In genomic region chrX:60403764-60404667, GRCm38 (mm10) we compare ENCODE assay signal across 8 mouse cellular contexts.
DNase-seq lines count a peak whose midpoint lies in the region; ATAC-seq and TF ChIP-seq lines count a peak whose summit lies in the region.

No protein-coding gene starts in this region.

- no peaks in the 10 kb centered on the region for H3K9me3 ChIP-seq in embryonic facial prominence, embryonic 14.5 days (ENCODE audit: control insufficient read depth, low read length)
- H3K9me3 ChIP-seq in kidney, embryonic 14.5 days (ENCODE audit: control insufficient read depth, low read length): no peaks in the 10 kb centered on the region
- no peaks in the 10 kb centered on the region for H3K9me3 ChIP-seq in liver, embryonic 13.5 days (replicated peaks)
- no peaks in the 10 kb centered on the region for H3K9me3 ChIP-seq in neural tube, embryonic 11.5 days (ENCODE audit: control insufficient read depth, low read length)
- no peaks in the 10 kb centered on the region for H3K9me3 ChIP-seq in stomach, embryonic 16.5 days (replicated peaks; ENCODE audit: control insufficient read depth, low read length)

- TF ChIP-seq CTCF in C2C12 (IDR thresholded peaks at IDR 0.05; ENCODE audit: control insufficient read depth, insufficient read depth, insufficient read length): no peak
- TF ChIP-seq CTCF in bone marrow, adult 2 months (IDR thresholded peaks at IDR 0.05; ENCODE audit: control insufficient read depth, insufficient read depth, low read length): no peak

- peaks cover 8% of the 10 kb centered on the region for H3K79me2 ChIP-seq in C2C12 (ENCODE audit: control insufficient read depth, insufficient read depth)

- peak overlapping the region; percentile 98 for H3ac ChIP-seq in C2C12 (ENCODE audit: control insufficient read depth, insufficient read length, low read depth)

- DNase-seq in embryonic facial prominence, embryonic 14.5 days (ENCODE audit: low spot score): peak; percentile 69
- peak; percentile 56 to 76 for DNase-seq in heart, adult 9 months (ENCODE audit: low spot score in 2 of 2)
- DNase-seq in liver, embryonic 13.5 days: peak; percentile 50
- DNase-seq in neural tube, embryonic 11.5 days (ENCODE audit: low spot score): peak; percentile 75

- no peaks in the 10 kb centered on the region for H3K27me3 ChIP-seq in C2C12 (ENCODE audit: control insufficient read depth, insufficient read depth, insufficient read length)
- H3K27me3 ChIP-seq in embryonic facial prominence, embryonic 14.5 days (replicated peaks; ENCODE audit: control insufficient read depth, insufficient read depth, low read length): no peaks in the 10 kb centered on the region
- H3K27me3 ChIP-seq in kidney, embryonic 14.5 days (ENCODE audit: control insufficient read depth, insufficient read depth, low read length): no peaks in the 10 kb centered on the region
- no peaks in the 10 kb centered on the region for H3K27me3 ChIP-seq in liver, embryonic 13.5 days
- H3K27me3 ChIP-seq in neural tube, embryonic 11.5 days (ENCODE audit: control insufficient read depth, insufficient read depth, low read length): no peaks in the 10 kb centered on the region
- no peaks in the 10 kb centered on the region for H3K27me3 ChIP-seq in stomach, embryonic 16.5 days (ENCODE audit: control insufficient read depth, insufficient read depth, low read length)

- 16% methylated on average over 72 of the region's 126 CpGs for WGBS in bone marrow, adult 2 months
- WGBS in embryonic facial prominence, embryonic 14.5 days: 60% methylated on average over 2 of the region's 126 CpGs
- 20% methylated on average over 62 of the region's 126 CpGs for WGBS in kidney, embryonic 14.5 days
- WGBS in liver, embryonic 13.5 days (ENCODE audit: insufficient replicate concordance): 13% methylated on average over 57 of the region's 126 CpGs
- 9% methylated on average over 43 of the region's 126 CpGs for WGBS in neural tube, embryonic 11.5 days
- WGBS in stomach, embryonic 16.5 days: 23% methylated on average over 55 of the region's 126 CpGs

- H3K4me2 ChIP-seq in embryonic facial prominence, embryonic 14.5 days (ENCODE audit: low read depth, low read length): peak overlapping the region; percentile 69
- H3K4me2 ChIP-seq in kidney, embryonic 14.5 days (replicated peaks; ENCODE audit: low read depth, low read length): peak overlapping the region; percentile 55
- H3K4me2 ChIP-seq in liver, embryonic 13.5 days: peak overlapping the region; percentile 74
- peak overlapping the region; percentile 52 for H3K4me2 ChIP-seq in neural tube, embryonic 11.5 days (ENCODE audit: low read depth)
- H3K4me2 ChIP-seq in stomach, embryonic 16.5 days (ENCODE audit: low read depth, low read length): peak overlapping the region; percentile 65

- peak; percentile 85 for ATAC-seq in embryonic facial prominence, embryonic 14.5 days (ENCODE audit: low read depth)
- peak; percentile 87 for ATAC-seq in kidney, embryonic 14.5 days (ENCODE audit: low FRiP score, low TSS enrichment)
- ATAC-seq in liver, embryonic 13.5 days (ENCODE audit: low read depth): peak; percentile 84
- peak; percentile 77 for ATAC-seq in neural tube, embryonic 11.5 days (ENCODE audit: insufficient read depth, low FRiP score, low TSS enrichment)
- peak; percentile 89 for ATAC-seq in stomach, embryonic 16.5 days (ENCODE audit: insufficient read depth, low FRiP score)

- peak overlapping the region; percentile 37 for H3K4me3 ChIP-seq in C2C12 (ENCODE audit: insufficient read depth, poor library complexity, severe bottlenecking)
- H3K4me3 ChIP-seq in bone marrow, adult 2 months (replicated peaks; ENCODE audit: control insufficient read depth, low read depth, low read length): peak overlapping the region; percentile 76
- peak overlapping the region; percentile 61 for H3K4me3 ChIP-seq in embryonic facial prominence, embryonic 14.5 days (ENCODE audit: low read depth, low read length)
- H3K4me3 ChIP-seq in kidney, embryonic 14.5 days (ENCODE audit: low read length): peak overlapping the region; percentile 67
- peak overlapping the region; percentile 77 for H3K4me3 ChIP-seq in liver, embryonic 13.5 days (replicated peaks)
- H3K4me3 ChIP-seq in neural tube, embryonic 11.5 days (ENCODE audit: low read depth, low read length): peak overlapping the region; percentile 63
- H3K4me3 ChIP-seq in stomach, embryonic 16.5 days (replicated peaks; ENCODE audit: low read length): peak overlapping the region; percentile 65

- peaks cover 8% of the 10 kb centered on the region for H3K79me3 ChIP-seq in C2C12 (ENCODE audit: low read depth)

- no peaks in the 10 kb centered on the region for H3K4me1 ChIP-seq in bone marrow, adult 2 months (ENCODE audit: control insufficient read depth, insufficient read depth, low read length)
- H3K4me1 ChIP-seq in embryonic facial prominence, embryonic 14.5 days (ENCODE audit: control insufficient read depth, insufficient read depth, low read length): no peaks in the 10 kb centered on the region
- H3K4me1 ChIP-seq in kidney, embryonic 14.5 days (ENCODE audit: control insufficient read depth, insufficient read depth, low read length): no peaks in the 10 kb centered on the region
- H3K4me1 ChIP-seq in liver, embryonic 13.5 days (replicated peaks): peaks cover 4% of the 10 kb centered on the region; the same call in 1 of the 2 replicates
- no peaks in the 10 kb centered on the region; the same call in 1 of the 2 replicates for H3K4me1 ChIP-seq in neural tube, embryonic 11.5 days (ENCODE audit: control insufficient read depth, insufficient read depth, low read length)
- no peaks in the 10 kb centered on the region; the same call in 1 of the 2 replicates for H3K4me1 ChIP-seq in stomach, embryonic 16.5 days (ENCODE audit: control insufficient read depth, insufficient read depth, low read length)

- H3K36me3 ChIP-seq in C2C12 (ENCODE audit: control insufficient read depth, insufficient read depth): no peaks in the 10 kb centered on the region
- no peaks in the 10 kb centered on the region for H3K36me3 ChIP-seq in embryonic facial prominence, embryonic 14.5 days (ENCODE audit: control insufficient read depth, insufficient read depth, low read length)
- no peaks in the 10 kb centered on the region for H3K36me3 ChIP-seq in kidney, embryonic 14.5 days (ENCODE audit: control insufficient read depth, insufficient read depth, low read length)
- H3K36me3 ChIP-seq in liver, embryonic 13.5 days: no peaks in the 10 kb centered on the region
- no peaks in the 10 kb centered on the region for H3K36me3 ChIP-seq in neural tube, embryonic 11.5 days (ENCODE audit: control insufficient read depth, insufficient read depth, low read length)
- no peaks in the 10 kb centered on the region for H3K36me3 ChIP-seq in stomach, embryonic 16.5 days (ENCODE audit: control insufficient read depth, insufficient read depth, low read length)

- peak overlapping the region; percentile 89 for H3K9ac ChIP-seq in embryonic facial prominence, embryonic 14.5 days (ENCODE audit: low read depth, low read length)
- peak overlapping the region; percentile 85 for H3K9ac ChIP-seq in kidney, embryonic 14.5 days (ENCODE audit: low read depth, low read length)
- H3K9ac ChIP-seq in liver, embryonic 13.5 days: peak overlapping the region; percentile 89
- peak overlapping the region; percentile 91 for H3K9ac ChIP-seq in neural tube, embryonic 11.5 days (ENCODE audit: low read length)
- peak overlapping the region; percentile 87 for H3K9ac ChIP-seq in stomach, embryonic 16.5 days (ENCODE audit: low read length)

- H3K27ac ChIP-seq in bone marrow, adult 2 months (ENCODE audit: control insufficient read depth, insufficient read depth, low read depth, low read length, poor library complexity): peak overlapping the region; percentile 99
- peak overlapping the region; percentile 94 for H3K27ac ChIP-seq in embryonic facial prominence, embryonic 14.5 days (replicated peaks; ENCODE audit: low read depth, low read length)
- peak overlapping the region; percentile 94 for H3K27ac ChIP-seq in kidney, embryonic 14.5 days (ENCODE audit: low read depth, low read length)
- H3K27ac ChIP-seq in liver, embryonic 13.5 days: peak overlapping the region; percentile 92
- H3K27ac ChIP-seq in neural tube, embryonic 11.5 days (ENCODE audit: low read depth, low read length): peak overlapping the region; percentile 93
- H3K27ac ChIP-seq in stomach, embryonic 16.5 days (ENCODE audit: low read length): peak overlapping the region; percentile 94

- TF ChIP-seq POLR2A in bone marrow, adult 2 months (IDR thresholded peaks at IDR 0.05; ENCODE audit: borderline replicate concordance, control insufficient read depth, low read depth, low read length): peak; percentile 32; the same call in 1 of the 2 replicates

TF ChIP-seq in C2C12, 6 proteins besides CTCF, POLR2A, EP300 and RAD21:
- TF ChIP-seq MAX (IDR thresholded peaks at IDR 0.05): no peak
- TF ChIP-seq MYOD1 (IDR thresholded peaks at IDR 0.05; ENCODE audit: control insufficient read depth, insufficient read length, low read depth): no peak
- TF ChIP-seq MYOG (IDR thresholded peaks at IDR 0.05; ENCODE audit: control insufficient read depth, extremely low read depth, insufficient read length): no peak
- TF ChIP-seq CEBPB (IDR thresholded peaks at IDR 0.05; ENCODE audit: low read depth): no peak
- TF ChIP-seq FOSL1 (IDR thresholded peaks at IDR 0.05; ENCODE audit: insufficient read depth, low read length, poor library complexity, severe bottlenecking): no peak
- TF ChIP-seq USF1 (IDR thresholded peaks at IDR 0.05; ENCODE audit: low read depth): no peak

Comparison
In these comparisons a context has a peak if more than half of its experiments do, and no peak if none do; other contexts are left out.
1. Peak in every context shown above with its lines: DNase-seq, ATAC-seq, H3K4me3 ChIP-seq and H3K27ac ChIP-seq.